Mouse (Mus musculus) macrophage (primary cell): ENCODE results near the gene Prtg. TPM values are rescaled to one million over a fixed set of nuclear protein-coding genes. Genes with fewer than 3 reads are reported as not detected.

Experiments
- H3K27ac ChIP-seq: fragments of 350-480 bp; formaldehyde crosslinking; 2 replicates; pipeline ENCODE4 v1.9.0; 2021
- H3K36me3 ChIP-seq: fragments of 350-480 bp; formaldehyde crosslinking; 2 replicates; pipeline ENCODE4 v1.9.0; 2021; ENCODE audit errors: inconsistent target
- H3K4me3 ChIP-seq: fragments of 350-480 bp; formaldehyde crosslinking; 2 replicates; pipeline ENCODE4 v1.9.0; 2021; ENCODE audit errors: inconsistent target
- H3K79me2 ChIP-seq: fragments of 350-480 bp; formaldehyde crosslinking; 2 replicates; pipeline ENCODE4 v1.9.0; 2021; ENCODE audit errors: inconsistent target
- WGBS: methylation state at CpG from one replicate; pipeline ENCODE4 v1.1.7; 2026; ENCODE audit warnings: inconsistent platforms; ENCODE audit not compliant: missing documents; 5-methylcytosine and 5-hydroxymethylcytosine counted together
- polyA plus RNA-seq: library from polyadenylated mRNA; stranded (reverse); fragments of 250-400 nt; gene quantifications from 3 replicates; pipeline ENCODE4 v1.2.4, GENCODE M21; 2018; ENCODE audit warnings: inconsistent platforms

The Prtg gene
- polyA plus RNA-seq, 1 experiment from 2014 or later, result not detected

- Histone ChIP-seq H3K36me3 (no peaks in the 10 kb centered on the region), H3K27ac (no peak overlapping the region), H3K79me2 (no peaks in the 10 kb centered on the region), H3K4me3 (no peak overlapping the region)
- WGBS, result 75% methylated on average over 10 of the region's 10 CpGs
Measured at GRCm38 (mm10) chr9:72890499-72891085, 83.9 kb downstream of the Prtg start.

- WGBS, result 90% methylated on average over 5 of the region's 5 CpGs
- no peak overlapping the region for H3K27ac ChIP-seq
- no peaks in the 10 kb centered on the region for H3K79me2 ChIP-seq
- no peaks in the 10 kb centered on the region for H3K36me3 ChIP-seq
- no peak overlapping the region for H3K4me3 ChIP-seq
Measured at GRCm38 (mm10) chr9:72892761-72893160, 86.1 kb downstream of the Prtg start.

DNA sequence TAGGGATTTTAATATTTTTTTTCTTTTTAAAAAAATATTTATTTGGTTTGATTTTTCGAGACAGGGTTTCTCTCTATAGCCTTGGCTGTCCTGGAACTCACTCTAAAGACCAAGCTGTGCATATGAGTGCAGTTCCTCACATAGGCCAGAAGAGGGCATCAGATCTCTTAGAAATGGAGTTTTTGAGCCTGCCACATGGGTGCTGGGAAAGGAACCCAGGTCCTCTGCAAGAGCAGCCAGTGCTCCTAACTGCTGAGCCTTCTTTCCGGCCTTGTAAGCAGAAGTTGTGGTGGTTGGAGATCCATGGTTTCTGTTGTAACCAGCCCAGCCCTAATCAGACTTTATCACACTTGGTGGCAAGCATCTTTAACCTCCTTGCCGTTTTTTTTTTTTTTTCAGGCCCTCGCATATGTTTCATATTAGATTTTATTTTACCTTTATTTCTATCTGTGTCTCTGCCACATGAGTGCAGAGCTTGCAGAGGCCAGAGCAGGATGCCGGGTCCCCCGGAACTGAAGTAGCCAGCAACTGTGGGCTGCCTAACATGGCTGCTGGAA is 88.2 kb downstream of the Prtg start:
- H3K27ac ChIP-seq, result no peak overlapping the region
- 88% methylated on average over 6 of the region's 6 CpGs for WGBS
- no peaks in the 10 kb centered on the region for H3K36me3 ChIP-seq
- H3K79me2 ChIP-seq, result no peaks in the 10 kb centered on the region
- H3K4me3 ChIP-seq, result no peak overlapping the region

DNA sequence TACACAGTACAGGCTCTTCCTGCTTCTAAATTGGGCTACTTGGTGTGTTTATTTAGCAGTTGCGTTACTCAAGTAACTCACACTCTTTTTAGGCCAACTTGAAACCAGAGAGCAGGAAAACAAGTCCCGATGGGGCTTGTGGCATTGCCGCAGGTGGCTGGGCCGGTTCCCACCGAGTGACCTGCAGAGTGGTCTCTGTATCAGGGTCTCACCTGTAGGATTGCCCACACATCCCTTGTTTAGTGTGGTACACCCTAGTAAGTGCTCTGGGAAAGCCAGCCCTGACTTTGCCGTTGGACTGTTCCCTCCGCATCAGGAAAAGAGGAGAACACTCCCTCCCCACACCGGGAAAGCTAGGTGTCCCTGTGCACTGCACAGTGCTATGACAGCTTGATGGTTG is 95.4 kb downstream of the Prtg start:
- Histone ChIP-seq H3K36me3 (no peaks in the 10 kb centered on the region), H3K79me2 (no peaks in the 10 kb centered on the region), H3K27ac (no peak overlapping the region), H3K4me3 (no peak overlapping the region)
- 85% methylated on average over 7 of the region's 8 CpGs for WGBS

- no peaks in the 10 kb centered on the region for H3K36me3 ChIP-seq
- H3K4me3 ChIP-seq, result no peak overlapping the region
- H3K79me2 ChIP-seq, result no peaks in the 10 kb centered on the region
- WGBS, result 48% methylated on average over 5 of the region's 5 CpGs
- no peak overlapping the region for H3K27ac ChIP-seq
Measured at GRCm38 (mm10) chr9:72902611-72903010, 95.9 kb downstream of the Prtg start.

GRCm38 (mm10) chr9:72906693-72907103 is 100.0 kb downstream of the Prtg start:
- no peak overlapping the region for H3K4me3 ChIP-seq
- no peaks in the 10 kb centered on the region for H3K36me3 ChIP-seq
- 87% methylated on average over 6 of the region's 6 CpGs for WGBS
- H3K27ac ChIP-seq, result no peak overlapping the region
- no peaks in the 10 kb centered on the region for H3K79me2 ChIP-seq

DNA sequence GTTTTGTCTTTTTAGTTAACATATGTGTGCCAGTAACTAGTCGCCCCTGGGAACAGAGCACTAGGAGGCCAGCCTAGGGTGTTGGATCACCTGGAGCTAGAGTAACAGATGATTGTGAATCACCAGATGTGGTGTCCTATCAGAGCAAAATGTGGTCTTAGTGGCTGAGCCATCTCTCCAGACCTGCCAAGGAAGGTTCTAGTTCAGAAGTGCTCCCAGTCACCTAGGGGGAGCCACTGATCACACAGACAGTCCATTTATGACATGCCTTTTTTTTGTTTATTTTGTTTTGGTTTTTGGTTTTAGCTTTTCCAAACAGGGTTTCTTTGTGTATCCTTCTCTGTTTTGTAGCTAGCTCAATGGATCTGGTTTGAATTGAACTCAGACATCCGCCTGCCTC is 104.7 kb downstream of the Prtg start:
- Histone ChIP-seq H3K27ac (no peak overlapping the region), H3K4me3 (no peak overlapping the region), H3K36me3 (no peaks in the 10 kb centered on the region), H3K79me2 (no peaks in the 10 kb centered on the region)
- 85% methylated on average over 2 of the region's 2 CpGs for WGBS

DNA sequence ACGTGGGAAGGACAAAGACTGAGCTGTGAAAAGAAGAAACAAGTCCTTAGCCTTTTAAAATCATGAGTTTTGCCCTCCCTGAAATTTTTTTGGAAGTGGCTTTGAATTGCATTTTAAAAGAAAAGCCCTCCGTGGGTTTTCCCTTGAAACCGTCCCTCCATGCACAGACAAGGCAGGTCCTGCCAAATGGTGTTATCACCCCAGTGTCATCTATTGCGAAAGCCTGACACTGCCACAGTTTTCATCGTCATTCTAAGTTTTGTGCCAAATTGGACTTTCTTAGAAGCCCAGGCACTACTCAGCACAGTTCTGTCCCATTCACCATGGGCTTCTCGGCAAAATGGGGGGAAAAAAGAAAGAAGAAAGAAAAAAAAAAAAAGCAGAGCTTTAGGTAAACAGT is 106.9 kb downstream of the Prtg start:
- H3K4me3 ChIP-seq, result no peak overlapping the region
- H3K27ac ChIP-seq, result no peak overlapping the region
- WGBS, result 44% methylated on average over 6 of the region's 6 CpGs
- no peaks in the 10 kb centered on the region for H3K36me3 ChIP-seq
- no peaks in the 10 kb centered on the region for H3K79me2 ChIP-seq

- H3K27ac ChIP-seq, result no peak overlapping the region
- H3K79me2 ChIP-seq, result no peaks in the 10 kb centered on the region
- H3K4me3 ChIP-seq, result no peak overlapping the region
- WGBS, result 16% methylated on average over 7 of the region's 7 CpGs
- no peaks in the 10 kb centered on the region for H3K36me3 ChIP-seq
Measured at GRCm38 (mm10) chr9:72915728-72916127, 109.1 kb downstream of the Prtg start.

GRCm38 (mm10) chr9:72923068-72923467 is 116.4 kb downstream of the Prtg start:
- no peak overlapping the region for H3K4me3 ChIP-seq

GRCm38 (mm10) chr9:72925021-72925934 is 118.6 kb downstream of the Prtg start, which contains the start of gene Pygo1:
Gene Pygo1, plus strand, starts transcription at chr9:72925645.
- WGBS, result 3% methylated on average over 84 of the region's 108 CpGs
- no peaks in the 10 kb centered on the region for H3K79me2 ChIP-seq
- no peak within 1 kb of the TSS for H3K27ac ChIP-seq
- no peaks in the 10 kb centered on the region for H3K36me3 ChIP-seq
- no peak within 1 kb of the TSS for H3K4me3 ChIP-seq

More at GRCm38 (mm10) chr9:72923068-72923467, 116.4 kb downstream of the Prtg start:
- H3K79me2 ChIP-seq, result no peaks in the 10 kb centered on the region
- H3K36me3 ChIP-seq, result no peaks in the 10 kb centered on the region
- no peak overlapping the region for H3K27ac ChIP-seq
- 65% methylated on average over 3 of the region's 3 CpGs for WGBS

DNA sequence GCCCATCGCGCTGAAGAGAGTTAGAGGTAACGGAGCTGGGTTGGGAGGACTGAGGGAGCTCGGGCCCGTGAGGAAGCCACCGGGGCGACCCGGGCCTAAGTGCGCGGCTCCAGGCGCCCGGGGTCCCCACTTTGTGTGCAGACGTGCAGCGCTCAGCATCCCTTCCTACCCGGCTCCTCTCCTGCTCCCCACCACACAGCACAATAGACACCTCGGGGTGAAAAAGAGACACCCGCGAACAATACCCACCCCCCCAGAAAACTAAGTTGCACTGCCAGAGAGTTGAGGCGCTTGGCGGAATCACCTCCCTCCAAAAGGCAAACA is 119.2 kb downstream of the Prtg start:
- Histone ChIP-seq H3K36me3 (no peaks in the 10 kb centered on the region), H3K4me3 (no peak overlapping the region), H3K27ac (no peak overlapping the region), H3K79me2 (no peaks in the 10 kb centered on the region)
- 11% methylated on average over 18 of the region's 20 CpGs for WGBS

DNA sequence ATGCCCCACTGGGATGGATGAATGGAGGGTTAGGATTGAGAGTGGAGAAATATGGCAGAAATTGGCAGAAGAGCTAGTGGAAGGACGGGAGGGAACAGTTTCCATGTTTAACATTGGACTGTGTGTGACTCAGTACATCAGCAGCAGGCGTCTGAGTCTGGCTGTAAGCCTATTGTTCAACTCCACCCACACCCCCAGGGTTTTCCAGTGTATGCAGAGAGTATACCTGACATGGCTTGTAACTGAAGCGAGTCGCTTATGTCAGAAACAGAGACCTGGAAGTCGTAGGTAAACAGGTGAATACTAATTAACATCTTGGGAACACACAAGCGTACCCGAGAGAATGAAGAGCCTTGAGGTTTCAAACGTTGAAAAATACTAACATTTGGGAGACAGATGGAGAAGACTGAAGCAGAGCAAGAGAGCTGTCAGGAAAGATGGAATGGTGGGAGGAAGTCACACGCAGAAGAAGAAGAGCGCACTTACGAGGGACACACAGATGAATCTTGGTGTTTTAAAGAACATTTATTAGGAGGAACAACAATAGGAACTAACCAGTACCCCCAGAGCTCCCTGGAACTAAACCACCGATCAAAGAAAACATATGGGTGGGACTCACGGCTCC is 124.6 kb downstream of the Prtg start:
- no peaks in the 10 kb centered on the region for H3K79me2 ChIP-seq
- WGBS, result 85% methylated on average over 13 of the region's 13 CpGs
- H3K4me3 ChIP-seq, result no peak overlapping the region
- H3K27ac ChIP-seq, result no peak overlapping the region
- no peaks in the 10 kb centered on the region for H3K36me3 ChIP-seq

- Histone ChIP-seq H3K27ac (no peak overlapping the region), H3K79me2 (no peaks in the 10 kb centered on the region), H3K36me3 (no peaks in the 10 kb centered on the region), H3K4me3 (no peak overlapping the region)
- 93% methylated on average over 4 of the region's 4 CpGs for WGBS
Measured at GRCm38 (mm10) chr9:72935309-72935708, 128.6 kb downstream of the Prtg start.

DNA sequence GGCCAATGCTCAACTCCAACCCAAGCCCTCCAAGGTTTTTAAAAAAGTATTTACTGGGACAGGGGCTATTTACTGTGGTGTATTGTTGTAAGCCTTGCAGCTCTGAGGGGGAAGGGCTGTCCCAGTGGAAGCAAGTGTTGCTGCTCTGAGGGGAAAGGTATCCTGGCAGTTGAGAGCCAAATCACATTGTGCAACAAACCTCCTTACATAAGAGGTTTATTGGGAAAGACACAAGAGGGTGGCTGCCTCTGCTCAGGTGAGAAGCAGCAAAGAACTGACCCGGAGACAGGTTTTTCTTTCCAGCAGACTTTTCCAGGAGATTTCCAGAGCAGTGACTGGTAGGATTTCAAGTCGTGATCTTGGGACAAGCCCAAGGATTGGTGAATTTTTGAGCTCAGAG is 129.6 kb downstream of the Prtg start:
- H3K36me3 ChIP-seq, result no peaks in the 10 kb centered on the region
- H3K79me2 ChIP-seq, result no peaks in the 10 kb centered on the region
- WGBS, result 90% methylated on average over 2 of the region's 2 CpGs
- no peak overlapping the region for H3K4me3 ChIP-seq
- H3K27ac ChIP-seq, result no peak overlapping the region
